Mouse (Mus musculus) neural tube, embryonic 13.5 days (tissue): ENCODE data around the gene Arhgap29. TPM values are rescaled to one million over a fixed set of nuclear protein-coding genes. Genes with fewer than 3 reads are reported as not detected.
A peak's percentile ranks its signal among the peaks of the same experiment; 100 is the strongest.

Source experiments
- ATAC-seq: fragments of 200-750 bp; cut with Nextera tagmentation; 2 replicates; pipeline ENCODE4 v1.8.0; 2017; ENCODE audit warnings: low read depth, mild to moderate bottlenecking, moderate TSS enrichment, moderate library complexity
- H3K27ac ChIP-seq: fragments of 300-500 bp; sonication (generic); replicated peaks from 2 replicates; pipeline ENCODE4 v1.5.1; 2015; ENCODE audit warnings: moderate library complexity, mild to moderate bottlenecking, inconsistent platforms
- H3K27me3 ChIP-seq: fragments of 300-500 bp; sonication (generic); 2 replicates; pipeline ENCODE4 v1.6.1; 2015; ENCODE audit warnings: mild to moderate bottlenecking, inconsistent platforms
- H3K36me3 ChIP-seq: fragments of 300-500 bp; sonication (generic); 2 replicates; pipeline ENCODE4 v1.6.1; 2015; ENCODE audit warnings: mild to moderate bottlenecking, inconsistent platforms
- H3K4me1 ChIP-seq: fragments of 300-500 bp; sonication (generic); replicated peaks from 2 replicates; pipeline ENCODE4 v1.6.1; 2015; ENCODE audit warnings: inconsistent platforms
- H3K4me2 ChIP-seq: fragments of 300-500 bp; sonication (generic); 2 replicates; pipeline ENCODE4 v1.6.1; 2015; ENCODE audit warnings: inconsistent platforms, mild to moderate bottlenecking, moderate library complexity
- H3K4me3 ChIP-seq: fragments of 300-500 bp; sonication (generic); 2 replicates; pipeline ENCODE4 v1.5.1; 2015; ENCODE audit warnings: mild to moderate bottlenecking, inconsistent platforms
- H3K9ac ChIP-seq: fragments of 300-500 bp; sonication (generic); 2 replicates; pipeline ENCODE4 v1.6.1; 2015; ENCODE audit warnings: moderate library complexity, mild to moderate bottlenecking, inconsistent platforms
- H3K9me3 ChIP-seq: fragments of 300-500 bp; sonication (generic); 2 replicates; pipeline ENCODE4 v1.6.1; 2016; ENCODE audit warnings: inconsistent platforms
- WGBS: fragments of 180-500 bp; shearing (Covaris S2); methylation state at CpG from one replicate; pipeline ENCODE4 v1.1.7; 2015; 5-methylcytosine and 5-hydroxymethylcytosine counted together
- polyA plus RNA-seq: library from polyadenylated mRNA; unstranded; fragments of >200 nt; fragmentation: Nextera tagmentation; extraction: Ambion mirVana; gene quantifications from 2 replicates; pipeline ENCODE4 v1.2.1, GENCODE M21; 2015

Gene Arhgap29
- polyA plus RNA-seq, 1 experiment from 2014 or later, result 28.0 TPM

DNA sequence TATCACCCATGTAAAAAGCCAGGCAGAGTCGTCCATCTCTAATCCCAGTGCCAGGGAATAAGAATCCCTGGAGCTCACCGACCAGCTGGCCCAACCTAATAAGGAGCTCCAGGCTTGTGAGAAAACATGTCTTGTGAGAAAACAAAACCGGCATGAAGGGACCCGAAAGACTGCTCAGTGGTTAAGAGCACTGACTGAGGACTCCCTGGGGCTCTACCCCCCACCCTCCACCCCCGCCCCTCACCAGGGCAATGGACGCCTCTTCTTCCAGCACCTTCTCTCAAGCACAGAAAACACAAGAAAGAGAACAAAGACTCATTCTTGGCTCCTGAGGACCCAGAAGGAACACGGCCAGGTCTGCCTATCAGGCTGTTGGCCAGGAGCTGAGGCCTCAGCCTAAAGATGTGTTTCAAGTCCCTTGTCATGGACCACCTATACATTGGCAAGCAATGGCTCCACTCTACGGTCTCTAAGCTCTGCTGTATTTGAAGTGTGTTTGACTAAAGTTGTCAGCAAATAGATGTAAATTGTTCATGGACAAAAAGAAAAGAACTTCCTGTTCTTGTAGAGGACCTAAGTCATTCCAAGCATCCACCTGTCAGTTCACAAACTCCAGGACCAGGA, 68.8 kb downstream of the Arhgap29 start:
- Histone ChIP-seq H3K9ac (no peak overlapping the region), H3K4me1 (no peaks in the 10 kb centered on the region), H3K9me3 (no peaks in the 10 kb centered on the region), H3K27me3 (no peaks in the 10 kb centered on the region), H3K27ac (no peak overlapping the region), H3K36me3 (no peaks in the 10 kb centered on the region), H3K4me2 (no peak overlapping the region), H3K4me3 (no peak overlapping the region)
- 89% methylated on average over 8 of the region's 8 CpGs for WGBS
- ATAC-seq, result no peak

- no peak overlapping the region for H3K27ac ChIP-seq
- H3K36me3 ChIP-seq, result no peaks in the 10 kb centered on the region
- no peak overlapping the region for H3K4me3 ChIP-seq
- H3K4me1 ChIP-seq, result no peaks in the 10 kb centered on the region
- H3K27me3 ChIP-seq, result no peaks in the 10 kb centered on the region
- ATAC-seq, result no peak
- H3K9ac ChIP-seq, result no peak overlapping the region
- 85% methylated on average over 3 of the region's 3 CpGs for WGBS
- H3K4me2 ChIP-seq, result no peak overlapping the region
- no peaks in the 10 kb centered on the region for H3K9me3 ChIP-seq
These were observed 70.0 kb downstream of the Arhgap29 start for GRCm38 (mm10) chr3:122022355-122022754.

DNA sequence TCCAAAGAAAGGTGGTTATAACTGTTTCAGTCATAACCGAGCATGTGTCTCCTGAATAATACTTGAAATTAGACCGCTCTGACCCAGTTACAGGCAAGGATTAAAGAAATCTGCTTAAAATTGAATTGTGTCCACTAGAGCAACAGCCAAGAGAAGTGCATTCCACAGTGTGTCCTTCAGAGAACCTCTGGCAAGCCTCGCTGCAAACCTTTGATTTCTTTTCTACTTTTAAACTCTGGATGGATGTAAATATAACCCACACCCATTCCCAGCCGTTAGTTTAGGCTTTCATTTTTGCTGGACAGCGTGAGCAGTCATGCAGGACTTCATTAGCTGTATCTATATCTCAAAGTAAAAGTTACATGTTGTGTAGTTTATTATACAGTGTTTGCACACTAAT, 74.3 kb downstream of the Arhgap29 start:
- no peak overlapping the region for H3K4me2 ChIP-seq
- no peaks in the 10 kb centered on the region for H3K9me3 ChIP-seq
- no peak overlapping the region for H3K27ac ChIP-seq
- H3K36me3 ChIP-seq, result no peaks in the 10 kb centered on the region
- 82% methylated on average over 5 of the region's 5 CpGs for WGBS
- no peak for ATAC-seq
- H3K4me3 ChIP-seq, result no peak overlapping the region
- no peaks in the 10 kb centered on the region for H3K27me3 ChIP-seq
- no peak overlapping the region for H3K9ac ChIP-seq
- H3K4me1 ChIP-seq, result no peaks in the 10 kb centered on the region

- Histone ChIP-seq H3K4me1 (no peaks in the 10 kb centered on the region), H3K36me3 (no peaks in the 10 kb centered on the region), H3K9ac (no peak overlapping the region), H3K4me3 (no peak overlapping the region), H3K27me3 (no peaks in the 10 kb centered on the region), H3K27ac (no peak overlapping the region), H3K9me3 (no peaks in the 10 kb centered on the region), H3K4me2 (no peak overlapping the region)
- whole genome bisulfite sequencing, result 93% methylated on average over 8 of the region's 8 CpGs
- ATAC-seq, result no peak
These were observed 75.4 kb downstream of the Arhgap29 start for GRCm38 (mm10) chr3:122027776-122028175.

DNA sequence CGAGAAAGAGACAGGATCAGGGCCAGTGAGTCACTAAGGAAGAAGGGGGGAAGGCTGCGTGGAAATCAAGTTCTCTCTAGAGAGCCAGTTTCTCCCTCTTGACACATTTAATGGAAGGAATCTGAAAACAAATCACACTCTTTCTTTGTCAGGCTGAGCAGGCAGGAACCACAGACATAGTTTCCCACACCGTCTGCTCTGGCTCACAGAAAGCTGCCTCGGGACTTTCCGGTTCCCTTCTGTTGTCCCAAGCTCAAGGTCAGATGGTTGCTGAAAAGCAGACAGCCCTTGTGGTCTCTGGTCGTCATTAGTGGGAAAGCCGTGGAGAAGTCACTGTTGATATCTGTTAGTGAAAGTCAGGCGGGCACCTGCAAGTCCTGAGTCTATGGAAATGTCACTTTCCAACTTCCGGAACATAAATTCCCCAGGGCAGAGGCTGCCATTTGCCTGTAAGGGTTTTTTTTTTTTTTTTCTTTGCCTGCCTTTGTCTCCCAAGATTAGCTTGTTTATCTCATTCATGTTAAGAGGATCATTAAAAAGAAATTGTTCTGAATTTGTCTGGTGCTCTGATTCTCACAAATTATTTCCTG, 81.0 kb downstream of the Arhgap29 start:
- no peaks in the 10 kb centered on the region for H3K36me3 ChIP-seq
- H3K27me3 ChIP-seq, result no peaks in the 10 kb centered on the region
- ATAC-seq, result no peak
- peaks cover 20% of the 10 kb centered on the region for H3K4me1 ChIP-seq
- no peak overlapping the region for H3K4me2 ChIP-seq
- WGBS, result 38% methylated on average over 9 of the region's 9 CpGs
- H3K9ac ChIP-seq, result no peak overlapping the region
- no peak overlapping the region for H3K4me3 ChIP-seq
- H3K9me3 ChIP-seq, result no peaks in the 10 kb centered on the region
- H3K27ac ChIP-seq, result no peak overlapping the region

- H3K4me3 ChIP-seq, result no peak overlapping the region
- 91% methylated on average over 5 of the region's 5 CpGs for WGBS
- H3K27ac ChIP-seq, result no peak overlapping the region
- H3K9me3 ChIP-seq, result no peaks in the 10 kb centered on the region
- no peak overlapping the region for H3K4me2 ChIP-seq
- peaks cover 20% of the 10 kb centered on the region for H3K4me1 ChIP-seq
- H3K36me3 ChIP-seq, result no peaks in the 10 kb centered on the region
- ATAC-seq, result no peak
- no peak overlapping the region for H3K9ac ChIP-seq
- no peaks in the 10 kb centered on the region for H3K27me3 ChIP-seq
These were observed 81.9 kb downstream of the Arhgap29 start for GRCm38 (mm10) chr3:122034240-122034639.

GRCm38 (mm10) chr3:122035092-122035491, 82.8 kb downstream of the Arhgap29 start:
- Histone ChIP-seq H3K4me1 (peaks cover 20% of the 10 kb centered on the region), H3K9ac (no peak overlapping the region), H3K4me2 (no peak overlapping the region), H3K27ac (no peak overlapping the region), H3K36me3 (no peaks in the 10 kb centered on the region), H3K27me3 (peaks cover 3% of the 10 kb centered on the region), H3K4me3 (no peak overlapping the region), H3K9me3 (no peaks in the 10 kb centered on the region)
- no peak for ATAC-seq
- 33% methylated on average over 3 of the region's 3 CpGs for WGBS

- no peak overlapping the region for H3K9ac ChIP-seq
- no peak overlapping the region for H3K27ac ChIP-seq
- peaks cover 52% of the 10 kb centered on the region for H3K27me3 ChIP-seq
- H3K4me3 ChIP-seq, result no peak overlapping the region
- H3K36me3 ChIP-seq, result no peaks in the 10 kb centered on the region
- H3K4me2 ChIP-seq, result no peak overlapping the region
- H3K4me1 ChIP-seq, result peaks cover 30% of the 10 kb centered on the region
- ATAC-seq, result no peak
- WGBS, result 74% methylated on average over 6 of the region's 6 CpGs
- no peaks in the 10 kb centered on the region for H3K9me3 ChIP-seq
These were observed 88.2 kb downstream of the Arhgap29 start for GRCm38 (mm10) chr3:122040522-122040921.

DNA sequence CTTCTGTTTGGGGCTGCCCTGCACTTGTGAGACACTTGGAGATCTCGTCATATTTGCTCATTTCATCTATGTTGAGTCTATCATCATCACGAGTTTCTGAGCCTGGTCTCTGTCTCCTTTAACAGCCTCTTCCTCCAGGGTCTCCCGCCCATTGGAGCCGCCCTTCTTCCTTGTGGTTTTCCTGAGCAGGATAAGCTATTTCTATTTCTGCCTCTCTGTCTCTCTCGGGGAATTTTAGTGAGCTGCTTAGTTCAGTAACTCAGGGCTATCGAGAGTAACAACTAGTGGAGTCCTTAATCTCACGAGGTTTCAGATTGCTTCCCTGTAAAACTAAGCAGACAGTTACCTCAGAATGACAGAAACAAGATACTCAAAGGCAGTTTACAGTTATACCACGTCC, 90.8 kb downstream of the Arhgap29 start:
- peak overlapping the region; percentile 43 for H3K4me2 ChIP-seq
- ATAC-seq, result no peak
- peaks cover 52% of the 10 kb centered on the region for H3K4me1 ChIP-seq
- WGBS, result 22% methylated on average over 8 of the region's 8 CpGs
- peaks cover 66% of the 10 kb centered on the region for H3K27me3 ChIP-seq
- H3K9me3 ChIP-seq, result no peaks in the 10 kb centered on the region
- H3K36me3 ChIP-seq, result no peaks in the 10 kb centered on the region
- no peak overlapping the region for H3K27ac ChIP-seq
- no peak overlapping the region for H3K4me3 ChIP-seq
- H3K9ac ChIP-seq, result no peak overlapping the region

DNA sequence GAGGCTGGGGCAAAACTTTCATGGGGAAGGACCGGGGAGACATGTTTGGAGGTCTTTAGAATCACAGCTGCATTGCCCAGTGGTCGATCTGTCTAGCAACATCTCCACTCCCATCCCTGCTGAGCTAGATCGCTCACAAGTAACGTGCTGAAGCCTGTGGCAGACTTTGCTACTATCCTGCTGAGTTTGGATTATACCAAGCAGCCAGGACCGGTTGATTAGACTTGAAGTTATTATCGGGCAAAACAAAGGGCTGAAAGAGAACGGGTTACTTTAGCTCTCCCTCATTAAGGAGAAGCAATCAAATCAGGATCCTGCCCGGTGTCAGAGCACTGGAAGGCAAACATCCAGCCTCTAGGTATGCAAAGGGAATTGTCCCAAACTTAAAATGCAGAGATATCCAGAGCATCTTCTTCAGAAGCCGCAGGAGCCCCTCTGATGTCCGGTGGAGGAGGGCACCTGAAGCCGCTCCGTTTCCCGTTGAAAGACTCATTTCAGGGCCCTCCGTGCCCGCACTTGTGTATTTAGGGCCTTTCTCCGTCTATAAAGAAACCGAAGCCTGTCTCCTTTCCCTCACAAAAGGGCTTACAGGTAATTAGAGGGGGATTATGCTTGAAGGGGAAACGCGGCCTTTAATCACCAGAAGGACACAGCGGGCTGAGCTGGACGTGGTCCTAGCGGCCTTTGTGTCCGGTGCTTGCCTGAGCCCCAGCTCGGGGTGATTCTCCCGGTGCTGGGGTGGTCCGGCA, 91.6 kb downstream of the Arhgap29 start, which contains the start of gene Abca4:
Abca4 (plus strand) TSS at position 645 of the 749 bp plus-strand sequence.
- Histone ChIP-seq H3K4me2 (peak within 1 kb of the TSS; percentile 43), H3K36me3 (no peaks in the 10 kb centered on the region), H3K4me1 (peaks cover 60% of the 10 kb centered on the region), H3K4me3 (peak within 1 kb of the TSS; percentile 21), H3K27me3 (peaks cover 70% of the 10 kb centered on the region), H3K9ac (peak within 1 kb of the TSS; percentile 64), H3K27ac (0 out of 2 replicates have a peak within 1 kb of the TSS, but pooled peaks have one; percentile 11), H3K9me3 (no peaks in the 10 kb centered on the region)
- ATAC-seq, result no peak
- WGBS, result 3% methylated on average over 26 of the region's 26 CpGs

DNA sequence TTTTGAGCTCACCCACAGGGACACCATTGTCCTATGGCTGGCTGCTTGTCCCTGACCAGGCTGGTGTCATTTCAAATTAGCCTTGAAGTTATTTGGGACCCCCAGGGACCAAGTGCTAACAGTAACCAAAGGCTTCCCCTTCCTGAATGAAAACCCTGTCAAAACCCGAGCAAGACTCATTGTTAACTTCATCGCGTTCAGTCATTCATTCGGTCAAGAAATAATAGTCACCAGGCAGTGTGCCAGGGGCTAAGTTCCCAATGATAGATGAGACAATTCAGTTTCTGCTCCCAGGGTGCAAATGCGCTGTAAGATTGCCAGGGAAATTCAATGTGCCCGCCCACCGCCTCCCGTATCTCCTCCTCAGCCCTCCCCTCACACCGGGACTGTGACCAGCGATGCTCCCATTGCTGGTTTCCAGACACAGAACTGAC, 93.9 kb downstream of the Arhgap29 start:
- Histone ChIP-seq H3K27me3 (peaks cover 76% of the 10 kb centered on the region), H3K4me2 (peak overlapping the region; percentile 38; the same call in 1 of the 2 replicates), H3K27ac (no peak overlapping the region), H3K36me3 (no peaks in the 10 kb centered on the region), H3K9me3 (no peaks in the 10 kb centered on the region), H3K4me3 (no peak overlapping the region), H3K4me1 (peaks cover 63% of the 10 kb centered on the region), H3K9ac (no peak overlapping the region)
- under 1% methylated on average over 10 of the region's 10 CpGs for WGBS
- ATAC-seq, result peak; percentile 68

GRCm38 (mm10) chr3:122047402-122047801, 95.1 kb downstream of the Arhgap29 start:
- H3K27ac ChIP-seq, result no peak overlapping the region

More at GRCm38 (mm10) chr3:122047402-122047801, 95.1 kb downstream of the Arhgap29 start:
- peaks cover 75% of the 10 kb centered on the region for H3K27me3 ChIP-seq
- 27% methylated on average over 7 of the region's 7 CpGs for WGBS
- H3K4me1 ChIP-seq, result peaks cover 63% of the 10 kb centered on the region
- no peaks in the 10 kb centered on the region for H3K36me3 ChIP-seq
- no peak overlapping the region for H3K4me2 ChIP-seq
- H3K9me3 ChIP-seq, result no peaks in the 10 kb centered on the region
- no peak overlapping the region for H3K4me3 ChIP-seq
- ATAC-seq, result peak; percentile 15; the same call in 1 of the 2 replicates
- no peak overlapping the region for H3K9ac ChIP-seq
